Mouse (Mus musculus) kidney, adult 2 months (tissue): ENCODE data around the gene Ovgp1. TPM values are rescaled to one million over a fixed set of nuclear protein-coding genes. Genes with fewer than 3 reads are reported as not detected.
A peak's percentile ranks its signal among the peaks of the same experiment; 100 is the strongest.
"Not testable (repeated sequence)": the region's sequence is repeated elsewhere in the genome, so short reads cannot be mapped to it uniquely, and the experiment has no call there.

Experiments
- DNase-seq: peaks from one replicate; pipeline ENCODE4 v3.0.0; 2021
- H3K27ac ChIP-seq: fragments of 200-500 bp; 2 replicates; pipeline ENCODE4 v1.5.1; 2012; ENCODE audit warnings: low read depth, low read length, control low read depth, inconsistent platforms; ENCODE audit not compliant: insufficient read depth
- H3K27me3 ChIP-seq: fragments of 200-500 bp; replicated peaks from 2 replicates; pipeline ENCODE4 v1.6.1; 2012; ENCODE audit warnings: mild to moderate bottlenecking, moderate library complexity, low read length, inconsistent platforms; ENCODE audit not compliant: control insufficient read depth, insufficient read depth
- H3K36me3 ChIP-seq: fragments of 200-500 bp; 2 replicates; pipeline ENCODE4 v1.6.1; 2012; ENCODE audit warnings: mild to moderate bottlenecking, moderate library complexity, low read length, inconsistent platforms; ENCODE audit not compliant: control insufficient read depth, insufficient read depth
- H3K4me1 ChIP-seq: fragments of 200-500 bp; 2 replicates; pipeline ENCODE4 v1.6.1; 2011; ENCODE audit warnings: low read length; ENCODE audit not compliant: control insufficient read depth, insufficient read depth
- H3K4me3 ChIP-seq: fragments of 200-500 bp; 2 replicates; pipeline ENCODE4 v1.5.1; 2011; ENCODE audit warnings: mild to moderate bottlenecking, low read depth, low read length, control low read depth; ENCODE audit not compliant: insufficient read depth
- CTCF ChIP-seq: fragments of 200-500 bp; conservative IDR thresholded peaks from 2 replicates; pipeline ENCODE4 v1.5.1; 2011; ENCODE audit warnings: low read depth, mild to moderate bottlenecking, control low read depth, low read length, moderate library complexity, mixed read lengths; ENCODE audit not compliant: insufficient read depth, insufficient read length
- POLR2A ChIP-seq: fragments of 200-500 bp; IDR thresholded peaks from one replicate; pipeline ENCODE4 v1.6.1; 2011; ENCODE audit warnings: low read depth, low read length, control low read depth
- WGBS: fragments of 180-500 bp; shearing (Covaris S2); methylation state at CpG from one replicate; pipeline ENCODE4 v1.1.7; 2018; 5-methylcytosine and 5-hydroxymethylcytosine counted together
- polyA plus RNA-seq: library from polyadenylated mRNA; depleted of rRNA; stranded (reverse); fragments of >200 nt; gene quantifications from 2 replicates; pipeline ENCODE4 v1.2.3, GENCODE M21; 2012

Gene Ovgp1
- polyA plus RNA-seq, 1 experiment, result 0.72 TPM

- Histone ChIP-seq H3K4me1 (no peaks in the 10 kb centered on the region), H3K36me3 (no peaks in the 10 kb centered on the region), H3K27me3 (no peaks in the 10 kb centered on the region), H3K4me3 (no peak overlapping the region), H3K27ac (no peak overlapping the region)
- TF ChIP-seq POLR2A, result no peak
- TF ChIP-seq CTCF, result peak; percentile 22; the same call in 1 of the 2 replicates
- 25% methylated on average over 4 of the region's 4 CpGs for WGBS
- DNase-seq, result peak; percentile 46
Observed at GRCm38 (mm10) chr3:105991653-105992283, 18.3 kb downstream of the Ovgp1 start.

GRCm38 (mm10) chr3:105994730-105995129, 21.2 kb downstream of the Ovgp1 start:
- TF ChIP-seq POLR2A (no peak), CTCF (no peak)
- DNase-seq, result no peak
- 23% methylated on average over 2 of the region's 2 CpGs for WGBS
- Histone ChIP-seq H3K4me3 (no peak overlapping the region), H3K27ac (no peak overlapping the region), H3K27me3 (no peaks in the 10 kb centered on the region), H3K4me1 (no peaks in the 10 kb centered on the region), H3K36me3 (no peaks in the 10 kb centered on the region)

- TF ChIP-seq POLR2A (no peak), CTCF (no peak)
- 23% methylated on average over 11 of the region's 11 CpGs for WGBS
- H3K4me1 ChIP-seq, result no peaks in the 10 kb centered on the region
- no peak overlapping the region for H3K4me3 ChIP-seq
- DNase-seq, result no peak
- no peak overlapping the region for H3K27ac ChIP-seq
- no peaks in the 10 kb centered on the region for H3K27me3 ChIP-seq
- no peaks in the 10 kb centered on the region for H3K36me3 ChIP-seq
Observed at GRCm38 (mm10) chr3:106000707-106001375, 27.3 kb downstream of the Ovgp1 start.

GRCm38 (mm10) chr3:106001416-106002370, 28.2 kb downstream of the Ovgp1 start:
- Histone ChIP-seq H3K4me3 (no peak overlapping the region), H3K27me3 (no peaks in the 10 kb centered on the region), H3K36me3 (no peaks in the 10 kb centered on the region), H3K27ac (no peak overlapping the region), H3K4me1 (no peaks in the 10 kb centered on the region)
- DNase-seq, result peak; percentile 47
- TF ChIP-seq POLR2A (no peak), CTCF (no peak)
- whole genome bisulfite sequencing, result 17% methylated on average over 17 of the region's 17 CpGs

- H3K27me3 ChIP-seq, DNase-seq, H3K36me3 ChIP-seq, H3K4me1 ChIP-seq, H3K4me3 ChIP-seq, H3K27ac ChIP-seq: not testable (repeated sequence)
- 61% methylated on average over 10 of the region's 10 CpGs for WGBS
Observed at GRCm38 (mm10) chr3:106003360-106003759, 29.8 kb downstream of the Ovgp1 start.

GRCm38 (mm10) chr3:106014546-106014945, 41.0 kb downstream of the Ovgp1 start, which contains the start of gene Pifo:
Gene Pifo, minus strand, starts transcription at chr3:106014646.
- WGBS, result 86% methylated on average over 2 of the region's 2 CpGs
- no peaks in the 10 kb centered on the region for H3K36me3 ChIP-seq
- no peak for TF ChIP-seq POLR2A
- no peak for TF ChIP-seq CTCF

GRCm38 (mm10) chr3:106021840-106022239, 48.3 kb downstream of the Ovgp1 start:
- no peak for TF ChIP-seq CTCF
- TF ChIP-seq POLR2A, result no peak

More at GRCm38 (mm10) chr3:106014546-106014945, 41.0 kb downstream of the Ovgp1 start, which contains the start of gene Pifo:
- Histone ChIP-seq H3K4me1 (no peaks in the 10 kb centered on the region), H3K27ac (no peak within 1 kb of the TSS), H3K4me3 (no peak within 1 kb of the TSS), H3K27me3 (no peaks in the 10 kb centered on the region)
- no peak for DNase-seq

More at GRCm38 (mm10) chr3:106021840-106022239, 48.3 kb downstream of the Ovgp1 start:
- Histone ChIP-seq H3K4me3 (no peak overlapping the region), H3K27ac (no peak overlapping the region), H3K36me3 (no peaks in the 10 kb centered on the region), H3K4me1 (no peaks in the 10 kb centered on the region), H3K27me3 (no peaks in the 10 kb centered on the region)
- DNase-seq, result peak; percentile 9
